Mouse (Mus musculus): ENCODE results near the gene Plxnc1. TPM values are rescaled to one million over a fixed set of nuclear protein-coding genes. Genes with fewer than 3 reads are reported as not detected.

Plxnc1 gene
- polyA plus RNA-seq, 1 experiment = 1.5 TPM

- H3K27me3 ChIP-seq (replicated peaks; ENCODE audit: control insufficient read depth, insufficient read depth, low read length) = no peaks in the 10 kb centered on the region
- no peaks in the 10 kb centered on the region for H3K36me3 ChIP-seq (ENCODE audit: control insufficient read depth, insufficient read depth, low read length)
- no peaks in the 10 kb centered on the region for H3K4me1 ChIP-seq (ENCODE audit: control insufficient read depth, insufficient read depth, low read length)
- H3K27ac ChIP-seq (ENCODE audit: insufficient read depth, low read depth, low read length) = no peak overlapping the region
- no peak for TF ChIP-seq POLR2A (IDR thresholded peaks at IDR 0.05; ENCODE audit: low read depth, low read length)
- no peak for TF ChIP-seq CTCF (conservative IDR thresholded peaks at IDR 0.05; ENCODE audit: insufficient read depth, insufficient read length, low read depth, low read length)
- WGBS = 76% methylated on average over 6 of the region's 6 CpGs
- no peak for DNase-seq
- no peak overlapping the region for H3K4me3 ChIP-seq (ENCODE audit: insufficient read depth, low read depth, low read length)
Measured at GRCm38 (mm10) chr10:94883216-94883615, 61.4 kb downstream of the Plxnc1 start.

GRCm38 (mm10) chr10:94871506-94871905, 73.1 kb downstream of the Plxnc1 start:
- Histone ChIP-seq H3K4me1 (ENCODE audit: control insufficient read depth, insufficient read depth, low read length) (no peaks in the 10 kb centered on the region), H3K27me3 (replicated peaks; ENCODE audit: control insufficient read depth, insufficient read depth, low read length) (no peaks in the 10 kb centered on the region), H3K36me3 (ENCODE audit: control insufficient read depth, insufficient read depth, low read length) (no peaks in the 10 kb centered on the region), H3K27ac (ENCODE audit: insufficient read depth, low read depth, low read length) (no peak overlapping the region), H3K4me3 (ENCODE audit: insufficient read depth, low read depth, low read length) (no peak overlapping the region)
- WGBS = 91% methylated on average over 5 of the region's 5 CpGs
- no peak for TF ChIP-seq POLR2A (IDR thresholded peaks at IDR 0.05; ENCODE audit: low read depth, low read length)
- no peak for DNase-seq

- Histone ChIP-seq H3K36me3 (ENCODE audit: control insufficient read depth, insufficient read depth, low read length) (no peaks in the 10 kb centered on the region), H3K27ac (ENCODE audit: insufficient read depth, low read depth, low read length) (no peak overlapping the region), H3K4me1 (ENCODE audit: control insufficient read depth, insufficient read depth, low read length) (no peaks in the 10 kb centered on the region), H3K27me3 (replicated peaks; ENCODE audit: control insufficient read depth, insufficient read depth, low read length) (no peaks in the 10 kb centered on the region), H3K4me3 (ENCODE audit: insufficient read depth, low read depth, low read length) (no peak overlapping the region)
- 89% methylated on average over 7 of the region's 7 CpGs for WGBS
- TF ChIP-seq CTCF (conservative IDR thresholded peaks at IDR 0.05; ENCODE audit: insufficient read depth, insufficient read length, low read depth, low read length) = no peak
- TF ChIP-seq POLR2A (IDR thresholded peaks at IDR 0.05; ENCODE audit: low read depth, low read length) = no peak
- DNase-seq = no peak
Measured at GRCm38 (mm10) chr10:94871102-94871501, 73.5 kb downstream of the Plxnc1 start.

- no peak for DNase-seq
- no peak overlapping the region for H3K4me3 ChIP-seq (ENCODE audit: insufficient read depth, low read depth, low read length)
- no peak overlapping the region for H3K27ac ChIP-seq (ENCODE audit: insufficient read depth, low read depth, low read length)
- no peaks in the 10 kb centered on the region for H3K27me3 ChIP-seq (replicated peaks; ENCODE audit: control insufficient read depth, insufficient read depth, low read length)
- TF ChIP-seq POLR2A (IDR thresholded peaks at IDR 0.05; ENCODE audit: low read depth, low read length) (no peak), CTCF (conservative IDR thresholded peaks at IDR 0.05; ENCODE audit: insufficient read depth, insufficient read length, low read depth, low read length) (no peak)
- no peaks in the 10 kb centered on the region for H3K36me3 ChIP-seq (ENCODE audit: control insufficient read depth, insufficient read depth, low read length)
- WGBS = 69% methylated on average over 12 of the region's 12 CpGs
- H3K4me1 ChIP-seq (ENCODE audit: control insufficient read depth, insufficient read depth, low read length) = no peaks in the 10 kb centered on the region
Measured at GRCm38 (mm10) chr10:94866995-94867856, 77.4 kb downstream of the Plxnc1 start.

GRCm38 (mm10) chr10:94865206-94865605, 79.4 kb downstream of the Plxnc1 start:
- H3K4me1 ChIP-seq (ENCODE audit: control insufficient read depth, insufficient read depth, low read length) = no peaks in the 10 kb centered on the region
- TF ChIP-seq POLR2A (IDR thresholded peaks at IDR 0.05; ENCODE audit: low read depth, low read length) (no peak), CTCF (conservative IDR thresholded peaks at IDR 0.05; ENCODE audit: insufficient read depth, insufficient read length, low read depth, low read length) (no peak)
- no peak overlapping the region for H3K27ac ChIP-seq (ENCODE audit: insufficient read depth, low read depth, low read length)
- no peaks in the 10 kb centered on the region for H3K27me3 ChIP-seq (replicated peaks; ENCODE audit: control insufficient read depth, insufficient read depth, low read length)
- 58% methylated on average over 9 of the region's 9 CpGs for WGBS
- DNase-seq = no peak
- H3K4me3 ChIP-seq (ENCODE audit: insufficient read depth, low read depth, low read length) = no peak overlapping the region
- no peaks in the 10 kb centered on the region for H3K36me3 ChIP-seq (ENCODE audit: control insufficient read depth, insufficient read depth, low read length)

GRCm38 (mm10) chr10:94864199-94864928, 80.3 kb downstream of the Plxnc1 start:
- TF ChIP-seq POLR2A (IDR thresholded peaks at IDR 0.05; ENCODE audit: low read depth, low read length) = no peak
- no peak for TF ChIP-seq CTCF (conservative IDR thresholded peaks at IDR 0.05; ENCODE audit: insufficient read depth, insufficient read length, low read depth, low read length)
- WGBS = 80% methylated on average over 9 of the region's 9 CpGs
- Histone ChIP-seq H3K36me3 (ENCODE audit: control insufficient read depth, insufficient read depth, low read length) (no peaks in the 10 kb centered on the region), H3K4me1 (ENCODE audit: control insufficient read depth, insufficient read depth, low read length) (no peaks in the 10 kb centered on the region), H3K27ac (ENCODE audit: insufficient read depth, low read depth, low read length) (no peak overlapping the region), H3K4me3 (ENCODE audit: insufficient read depth, low read depth, low read length) (no peak overlapping the region), H3K27me3 (replicated peaks; ENCODE audit: control insufficient read depth, insufficient read depth, low read length) (no peaks in the 10 kb centered on the region)
- DNase-seq = no peak

GRCm38 (mm10) chr10:94863251-94863650, 81.4 kb downstream of the Plxnc1 start:
- no peak overlapping the region for H3K4me3 ChIP-seq (ENCODE audit: insufficient read depth, low read depth, low read length)
- no peaks in the 10 kb centered on the region for H3K36me3 ChIP-seq (ENCODE audit: control insufficient read depth, insufficient read depth, low read length)
- TF ChIP-seq POLR2A (IDR thresholded peaks at IDR 0.05; ENCODE audit: low read depth, low read length) = no peak
- TF ChIP-seq CTCF (conservative IDR thresholded peaks at IDR 0.05; ENCODE audit: insufficient read depth, insufficient read length, low read depth, low read length) = no peak
- WGBS = 77% methylated on average over 9 of the region's 9 CpGs
- no peak overlapping the region for H3K27ac ChIP-seq (ENCODE audit: insufficient read depth, low read depth, low read length)
- no peaks in the 10 kb centered on the region for H3K27me3 ChIP-seq (replicated peaks; ENCODE audit: control insufficient read depth, insufficient read depth, low read length)
- H3K4me1 ChIP-seq (ENCODE audit: control insufficient read depth, insufficient read depth, low read length) = no peaks in the 10 kb centered on the region
- DNase-seq = no peak

Data from kidney, adult 2 months (tissue).